Mouse (Mus musculus) cerebellum, adult 2 months (tissue): ENCODE results near the gene Tmem167b. TPM values are rescaled to one million over a fixed set of nuclear protein-coding genes. Genes with fewer than 3 reads are reported as not detected.
A peak's percentile ranks its signal among the peaks of the same experiment; 100 is the strongest.

Experiments
- DNase-seq, 2 experiments: peaks; one replicate each; pipeline ENCODE4 v3.0.0; 2021
- H3K27ac ChIP-seq: fragments of 200-500 bp; 2 replicates; pipeline ENCODE4 v1.5.1; 2012; ENCODE audit warnings: low read length, control low read depth, inconsistent platforms; ENCODE audit not compliant: insufficient read depth
- H3K27me3 ChIP-seq: fragments of 200-500 bp; 2 replicates; pipeline ENCODE4 v1.6.1; 2012; ENCODE audit warnings: inconsistent platforms, mild to moderate bottlenecking, low read length, moderate library complexity; ENCODE audit not compliant: control insufficient read depth, insufficient read depth
- H3K4me1 ChIP-seq: fragments of 200-500 bp; 2 replicates; pipeline ENCODE4 v1.6.1; 2011; ENCODE audit warnings: low read length; ENCODE audit not compliant: control insufficient read depth, insufficient read depth
- H3K4me3 ChIP-seq: fragments of 200-500 bp; replicated peaks from 2 replicates; pipeline ENCODE3; 2011; ENCODE audit warnings: mild to moderate bottlenecking, low read depth, low read length, control low read depth; ENCODE audit not compliant: insufficient read depth
- CTCF ChIP-seq: fragments of 200-500 bp; IDR thresholded peaks from 2 replicates; pipeline ENCODE4 v1.5.1; 2011; ENCODE audit warnings: low read depth, mild to moderate bottlenecking, control low read depth, low read length, moderate library complexity, borderline replicate concordance; ENCODE audit not compliant: insufficient read depth
- POLR2A ChIP-seq: fragments of 200-500 bp; IDR thresholded peaks from 2 replicates; pipeline ENCODE4 v1.6.1; 2011; ENCODE audit warnings: low read length, control low read depth, borderline replicate concordance; ENCODE audit not compliant: insufficient read depth
- WGBS: fragments of 180-500 bp; shearing (Covaris S2); methylation state at CpG from one replicate; pipeline ENCODE4 v1.1.7; 2018; 5-methylcytosine and 5-hydroxymethylcytosine counted together
- polyA plus RNA-seq: library from polyadenylated mRNA; depleted of rRNA; stranded (reverse); fragments of >200 nt; gene quantifications from 2 replicates; pipeline ENCODE4 v1.2.3, GENCODE M21; 2012; rRNA removed

Tmem167b gene
- 14.7 and 16.7 TPM in 2 replicates for polyA plus RNA-seq

DNA sequence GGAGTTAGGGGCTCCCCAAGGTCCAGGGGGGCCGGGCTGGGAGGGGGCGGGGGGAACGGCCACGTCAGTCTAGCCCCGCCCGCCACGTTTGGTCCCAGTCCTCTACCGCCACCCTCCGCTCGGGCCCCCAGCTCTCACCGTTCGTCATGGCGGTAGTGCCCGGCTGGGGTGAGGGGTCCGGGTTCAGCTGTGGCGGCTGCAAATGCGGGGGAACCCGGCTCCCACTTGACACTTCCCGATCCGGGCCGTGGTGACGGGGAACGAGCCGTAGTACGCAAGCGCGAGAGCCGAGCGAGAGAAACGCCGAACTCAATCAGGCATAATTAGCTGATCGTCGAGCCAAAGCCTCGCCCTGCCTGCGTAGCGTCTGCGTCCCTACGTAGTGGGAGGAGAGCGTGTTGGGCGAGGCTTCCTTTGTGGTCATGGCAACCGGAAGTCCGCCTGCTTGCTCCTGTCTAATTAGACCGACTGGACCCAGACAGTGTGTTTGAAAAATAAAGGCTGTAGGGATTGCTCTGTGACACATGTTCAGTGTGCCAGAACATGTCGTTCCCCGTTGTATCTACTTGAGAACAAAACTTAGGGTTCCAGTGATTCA, at the start of gene Tmem167b:
Tmem167b (minus strand) TSS at position 334 of the 598 bp plus-strand sequence.
- Histone ChIP-seq H3K27me3 (no peaks in the 10 kb centered on the region), H3K4me3 (peak within 1 kb of the TSS; percentile 71), H3K4me1 (0 out of 2 replicates have a peak, but pooled peaks cover 3% of the 10 kb centered on the region), H3K27ac (peak within 1 kb of the TSS; percentile 79)
- peak; percentile 46; the same call in 1 of the 2 replicates for TF ChIP-seq POLR2A
- no peak for TF ChIP-seq CTCF
- WGBS, result under 1% methylated on average over 45 of the region's 45 CpGs
- peak; percentile 98 for DNase-seq

DNA sequence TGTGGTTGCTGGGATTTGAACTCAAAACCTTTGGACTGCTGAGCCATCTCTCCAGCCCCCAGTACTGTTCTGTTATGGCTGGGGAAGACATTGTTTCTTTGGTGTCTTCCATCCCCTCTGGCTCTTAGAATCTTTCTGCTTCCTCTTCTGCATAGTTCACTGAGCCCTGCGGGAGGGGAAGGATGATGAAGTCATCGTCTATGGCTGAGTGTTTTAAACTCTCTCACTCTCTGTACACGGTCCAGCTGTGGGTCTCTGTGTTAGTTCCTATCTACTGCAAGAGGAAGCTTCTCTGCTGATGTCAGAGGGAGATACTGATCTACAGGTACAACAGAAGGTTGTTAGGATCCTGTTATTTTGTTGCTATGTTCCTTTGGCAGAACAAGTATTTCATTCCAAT, 46.6 kb upstream of the Tmem167b start:
- H3K27me3 ChIP-seq, result no peaks in the 10 kb centered on the region
- no peak overlapping the region for H3K4me3 ChIP-seq
- H3K27ac ChIP-seq, result no peak overlapping the region
- no peak for DNase-seq
- no peak for TF ChIP-seq POLR2A
- 30% methylated on average over 3 of the region's 3 CpGs for WGBS
- H3K4me1 ChIP-seq, result no peaks in the 10 kb centered on the region

DNA sequence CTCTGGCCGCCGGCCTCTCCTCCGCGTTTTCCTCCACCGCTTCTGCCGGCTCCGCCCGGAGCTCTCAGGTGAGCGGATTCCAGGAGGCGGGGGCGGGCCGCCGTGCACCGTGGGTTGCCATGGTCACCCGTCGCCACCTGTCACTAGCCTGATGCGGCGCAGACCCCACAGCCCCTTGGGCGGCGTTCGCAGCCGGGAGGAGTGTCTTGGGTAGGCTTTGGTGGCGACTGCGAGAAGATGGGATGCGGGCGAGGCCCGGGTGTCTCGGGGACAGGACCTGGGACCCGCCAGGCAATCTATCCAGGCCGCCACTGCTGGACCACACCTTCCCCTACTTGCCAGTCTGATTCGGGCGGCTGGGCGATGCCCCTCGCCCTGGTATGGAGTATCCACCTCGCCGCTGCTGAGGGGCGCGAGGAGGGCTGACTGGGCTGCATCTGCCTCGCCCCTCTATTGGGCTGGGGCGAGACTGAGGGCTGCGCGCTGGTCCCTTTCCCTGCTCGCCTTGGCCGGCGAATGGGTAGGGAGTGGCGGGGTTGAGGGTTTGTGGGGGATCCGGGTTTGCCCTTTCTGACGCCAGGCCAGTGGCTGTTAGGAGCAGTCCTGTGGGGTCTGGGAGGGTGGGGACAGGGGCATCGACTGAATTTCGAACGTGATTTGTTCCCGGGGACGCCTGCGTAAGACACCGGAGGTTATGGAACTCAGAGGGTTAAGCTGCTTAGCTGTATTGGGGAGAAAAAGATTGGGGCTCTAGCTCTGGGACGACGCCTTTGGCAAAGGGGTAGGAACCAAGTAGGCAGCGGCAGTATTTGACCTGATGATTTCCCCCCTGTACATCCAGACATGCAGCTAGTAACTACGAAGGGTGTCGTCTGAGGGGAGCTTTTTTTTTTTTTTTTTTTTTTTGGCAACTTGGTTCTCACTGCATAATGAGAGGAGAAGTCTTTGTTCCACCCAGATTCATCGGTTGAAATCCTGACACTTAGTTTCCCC, 29.6 kb upstream of the Tmem167b start:
- no peaks in the 10 kb centered on the region for H3K27me3 ChIP-seq
- no peaks in the 10 kb centered on the region for H3K4me1 ChIP-seq
- no peak for DNase-seq
- WGBS, result 0% methylated on average over 61 of the region's 61 CpGs
- H3K27ac ChIP-seq, result peak overlapping the region; percentile 79
- peak overlapping the region; percentile 82 for H3K4me3 ChIP-seq
- no peak for TF ChIP-seq POLR2A
- no peak for TF ChIP-seq CTCF

DNA sequence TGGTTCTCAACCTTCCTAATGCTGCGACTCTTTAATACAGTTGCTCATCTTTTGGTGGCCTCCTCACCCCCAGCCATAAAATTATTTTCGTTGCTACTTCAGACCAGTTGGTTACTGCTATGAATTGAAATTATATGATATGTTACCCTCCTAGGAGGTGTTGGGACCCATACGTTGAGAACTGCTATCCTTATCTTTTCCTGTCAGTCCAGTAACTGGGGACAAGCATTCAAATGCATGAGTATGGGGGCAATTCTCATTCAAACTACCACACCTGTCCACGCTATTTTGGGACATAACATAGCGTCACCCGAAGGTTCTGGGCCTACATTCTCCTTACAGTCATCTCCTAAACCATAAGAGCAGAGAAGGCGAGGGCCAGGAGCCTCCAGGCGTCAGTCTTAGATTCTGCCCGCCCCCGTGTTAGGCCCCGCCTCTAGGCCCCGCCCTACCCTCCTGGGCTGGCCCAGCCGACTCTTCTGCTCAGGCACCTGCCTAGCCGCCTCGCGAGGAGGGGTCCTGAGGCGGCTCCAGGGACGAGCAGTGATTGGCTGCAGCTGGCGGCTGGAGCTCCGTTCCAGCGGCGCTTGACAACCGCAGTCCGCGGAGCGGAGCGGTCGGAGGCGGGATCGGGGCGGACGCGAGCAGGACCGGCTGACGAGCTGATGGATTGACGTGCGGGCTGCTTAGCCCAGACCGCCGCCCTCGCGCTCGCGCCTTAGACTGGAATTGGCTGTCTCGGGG, 28.7 kb upstream of the Tmem167b start, which contains the start of gene Wdr47:
Wdr47 (plus strand) TSS at position 494 of the 744 bp plus-strand sequence.
- peak within 1 kb of the TSS; percentile 82 for H3K4me3 ChIP-seq
- H3K27me3 ChIP-seq, result no peaks in the 10 kb centered on the region
- peak within 1 kb of the TSS; percentile 79 for H3K27ac ChIP-seq
- 5% methylated on average over 44 of the region's 44 CpGs for WGBS
- peak; percentile 72; the same call in 1 of the 2 replicates for TF ChIP-seq POLR2A
- TF ChIP-seq CTCF, result no peak
- H3K4me1 ChIP-seq, result no peaks in the 10 kb centered on the region
- DNase-seq, result peak; percentile 93 to 94

DNA sequence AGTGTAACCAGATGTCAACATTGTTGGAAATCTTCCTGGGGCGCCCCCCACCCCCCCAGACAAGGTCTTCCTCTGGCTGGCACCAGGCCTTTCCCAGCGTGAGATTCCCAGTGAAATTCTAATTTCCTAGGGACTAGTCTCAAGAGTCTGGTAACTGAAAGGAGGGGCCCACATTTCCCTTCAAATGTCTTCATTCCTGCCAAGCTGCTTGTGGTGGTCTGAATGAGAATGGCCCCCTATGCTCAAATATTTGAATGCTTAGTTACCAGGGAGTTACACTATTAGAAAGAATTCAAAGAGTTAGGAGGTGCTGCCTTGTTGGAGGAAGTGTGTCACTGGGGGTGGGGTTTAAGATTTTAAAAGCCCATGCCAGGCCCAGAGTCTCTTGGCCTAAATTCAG, 26.2 kb upstream of the Tmem167b start:
- H3K27ac ChIP-seq, result no peak overlapping the region
- TF ChIP-seq CTCF (no peak), POLR2A (no peak)
- 30% methylated on average over 2 of the region's 2 CpGs for WGBS

DNA sequence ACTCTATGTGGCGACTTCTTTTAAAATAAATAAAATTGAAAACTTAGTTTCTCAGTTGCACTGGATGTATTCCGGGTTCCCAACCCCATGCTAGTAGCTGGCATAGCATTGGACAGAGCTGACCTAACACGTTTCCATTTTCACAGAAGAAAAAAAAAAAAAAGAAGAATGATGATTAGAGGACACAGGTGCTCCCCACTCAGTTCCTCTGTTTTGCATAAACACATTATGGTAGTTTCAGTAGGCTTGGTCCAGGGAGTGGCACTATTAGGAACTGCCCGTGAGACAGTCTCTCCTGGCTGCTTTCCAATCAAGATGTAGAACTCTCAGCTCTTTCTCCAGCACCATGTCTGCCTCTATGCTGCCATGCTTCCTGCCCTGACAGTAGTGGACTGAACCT, 22.3 kb upstream of the Tmem167b start:
- H3K27me3 ChIP-seq, result no peaks in the 10 kb centered on the region
- TF ChIP-seq CTCF (no peak), POLR2A (no peak)
- WGBS, result 63% methylated on average over 4 of the region's 4 CpGs

More for the DNA sequence above, 26.2 kb upstream of the Tmem167b start:
- Histone ChIP-seq H3K4me1 (no peaks in the 10 kb centered on the region), H3K4me3 (no peak overlapping the region), H3K27me3 (no peaks in the 10 kb centered on the region)
- DNase-seq, result peak in 1 of 2 experiments; percentile 12

DNA sequence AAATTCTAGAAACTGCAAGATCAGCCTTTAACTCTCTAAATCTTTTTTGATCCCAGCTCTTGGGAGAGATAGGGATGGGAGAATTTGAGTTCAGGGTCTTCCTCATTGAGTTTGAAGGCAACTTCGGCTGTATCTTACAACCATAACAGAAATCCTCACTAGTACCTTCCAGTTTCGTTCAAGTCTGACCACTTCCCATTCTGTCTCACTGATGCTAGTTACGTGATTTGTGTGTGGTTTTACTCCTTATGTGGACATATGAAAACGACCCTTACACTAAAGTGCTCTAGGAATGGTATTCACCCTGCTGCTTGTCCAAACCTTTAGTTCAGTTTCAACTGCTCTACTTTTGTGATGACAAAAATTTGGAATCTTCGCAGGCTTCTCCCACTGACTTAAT, 11.8 kb upstream of the Tmem167b start:
- WGBS, result 86% methylated on average over 5 of the region's 5 CpGs
- DNase-seq, result no peak
- Histone ChIP-seq H3K4me1 (no peaks in the 10 kb centered on the region), H3K27ac (no peak overlapping the region), H3K4me3 (no peak overlapping the region), H3K27me3 (no peaks in the 10 kb centered on the region)
- no peak for TF ChIP-seq POLR2A
- no peak for TF ChIP-seq CTCF

More for the DNA sequence above, 22.3 kb upstream of the Tmem167b start:
- H3K4me3 ChIP-seq, result no peak overlapping the region
- DNase-seq, result no peak
- H3K27ac ChIP-seq, result no peak overlapping the region
- no peaks in the 10 kb centered on the region for H3K4me1 ChIP-seq
